Mouse (Mus musculus) hindbrain, postnatal 0 days (tissue): Measurements from ENCODE around the gene Slc30a10. TPM values are rescaled to one million over a fixed set of nuclear protein-coding genes. Genes with fewer than 3 reads are reported as not detected.

ENCODE experiments used
- ATAC-seq: fragments of 200-750 bp; cut with Nextera tagmentation; 2 replicates; pipeline ENCODE4 v1.8.0; 2017; ENCODE audit warnings: mild to moderate bottlenecking, moderate TSS enrichment, moderate library complexity
- DNase-seq: peaks from one replicate; pipeline ENCODE4 v3.0.0-alpha.2; 2015; ENCODE audit warnings: low spot score
- H3K27ac ChIP-seq: fragments of 300-500 bp; sonication (generic); 2 replicates; pipeline ENCODE4 v1.5.1; 2014; ENCODE audit warnings: mild to moderate bottlenecking
- H3K27me3 ChIP-seq: fragments of 300-500 bp; sonication (generic); 2 replicates; pipeline ENCODE4 v1.6.1; 2014; ENCODE audit warnings: low read length, mixed read lengths; ENCODE audit not compliant: insufficient read depth
- H3K36me3 ChIP-seq: fragments of 300-500 bp; sonication (generic); 2 replicates; pipeline ENCODE4 v1.6.1; 2014; ENCODE audit warnings: low read length, mixed read lengths; ENCODE audit not compliant: insufficient read depth
- H3K4me1 ChIP-seq: fragments of 300-500 bp; sonication (generic); 2 replicates; pipeline ENCODE4 v1.6.1; 2014; ENCODE audit warnings: antibody characterized with exemption, low read length, mixed read lengths; ENCODE audit not compliant: insufficient read depth
- H3K4me2 ChIP-seq: fragments of 300-500 bp; sonication (generic); 2 replicates; pipeline ENCODE4 v1.6.1; 2014; ENCODE audit warnings: low read depth, mild to moderate bottlenecking, low read length, moderate library complexity, mixed read lengths
- H3K4me3 ChIP-seq: fragments of 300-500 bp; sonication (generic); 2 replicates; pipeline ENCODE4 v1.5.1; 2014; ENCODE audit warnings: low read length
- H3K9ac ChIP-seq: fragments of 300-500 bp; sonication (generic); replicated peaks from 2 replicates; pipeline ENCODE4 v1.6.1; 2014; ENCODE audit warnings: mild to moderate bottlenecking, low read length, moderate library complexity, mixed read lengths
- H3K9me3 ChIP-seq: fragments of 300-500 bp; sonication (generic); 2 replicates; pipeline ENCODE4 v1.6.1; 2016; ENCODE audit warnings: low read length, mixed read lengths
- CTCF ChIP-seq: IDR thresholded peaks from 2 replicates; pipeline ENCODE4 v1.5.1; 2016; ENCODE audit warnings: antibody characterized with exemption, control low read depth, low read depth
- WGBS: fragments of 180-500 bp; shearing (Covaris S2); extraction: QIAGEN DNeasy Blood & Tissue Kit; methylation state at CpG from one replicate; pipeline ENCODE4 v1.1.7; 2014; 5-methylcytosine and 5-hydroxymethylcytosine counted together
- polyA plus RNA-seq: library from polyadenylated mRNA; unstranded; fragments of >200 nt; fragmentation: Nextera tagmentation; extraction: Ambion mirVana; gene quantifications from 2 replicates; pipeline ENCODE4 v1.2.1, GENCODE M21; 2015
- total RNA-seq: library from RNA; depleted of rRNA; stranded (reverse); fragments of >200 nt; gene quantifications from 2 replicates; pipeline ENCODE4 v1.2.3, GENCODE M21; 2014

Slc30a10 gene
- total and polyA plus RNA-seq, 2 experiments from 2014 or later, result 8.1 to 22.4 TPM

GRCm38 (mm10) chr1:185490603-185491002 is 36.0 kb downstream of the Slc30a10 start:
- Histone ChIP-seq H3K27me3 (no peaks in the 10 kb centered on the region), H3K4me3 (no peak overlapping the region), H3K9me3 (no peaks in the 10 kb centered on the region), H3K27ac (no peak overlapping the region), H3K36me3 (no peaks in the 10 kb centered on the region), H3K4me2 (no peak overlapping the region), H3K9ac (no peak overlapping the region), H3K4me1 (no peaks in the 10 kb centered on the region)
- ATAC-seq (no peak), DNase-seq (no peak)
- TF ChIP-seq CTCF, result no peak
- 63% methylated on average over 2 of the region's 2 CpGs for WGBS

GRCm38 (mm10) chr1:185493439-185494034 is 38.9 kb downstream of the Slc30a10 start:
- no peaks in the 10 kb centered on the region for H3K9me3 ChIP-seq
- H3K36me3 ChIP-seq, result no peaks in the 10 kb centered on the region
- H3K27me3 ChIP-seq, result no peaks in the 10 kb centered on the region
- H3K9ac ChIP-seq, result no peak overlapping the region
- WGBS, result 24% methylated on average over 4 of the region's 4 CpGs
- ATAC-seq (peak; percentile 97), DNase-seq (peak; percentile 73)
- H3K27ac ChIP-seq, result peak overlapping the region; percentile 80
- H3K4me1 ChIP-seq, result peaks cover 4% of the 10 kb centered on the region; the same call in 1 of the 2 replicates
- TF ChIP-seq CTCF, result no peak
- no peak overlapping the region for H3K4me2 ChIP-seq
- no peak overlapping the region for H3K4me3 ChIP-seq

- Histone ChIP-seq H3K27me3 (no peaks in the 10 kb centered on the region), H3K36me3 (no peaks in the 10 kb centered on the region), H3K9me3 (no peaks in the 10 kb centered on the region), H3K27ac (peak overlapping the region; percentile 56), H3K4me1 (peaks cover 4% of the 10 kb centered on the region; the same call in 1 of the 2 replicates), H3K9ac (no peak overlapping the region), H3K4me3 (no peak overlapping the region), H3K4me2 (peak overlapping the region; percentile 8; the same call in 1 of the 2 replicates)
- no peak for TF ChIP-seq CTCF
- WGBS, result 41% methylated on average over 14 of the region's 14 CpGs
- ATAC-seq (no peak), DNase-seq (peak; percentile 53)
These were observed 42.3 kb downstream of the Slc30a10 start for GRCm38 (mm10) chr1:185496791-185497460.

GRCm38 (mm10) chr1:185500602-185501001 is 46.0 kb downstream of the Slc30a10 start:
- Histone ChIP-seq H3K9ac (no peak overlapping the region), H3K4me1 (peaks cover 4% of the 10 kb centered on the region; the same call in 1 of the 2 replicates), H3K9me3 (no peaks in the 10 kb centered on the region), H3K36me3 (no peaks in the 10 kb centered on the region), H3K4me2 (no peak overlapping the region), H3K27me3 (no peaks in the 10 kb centered on the region), H3K4me3 (no peak overlapping the region), H3K27ac (no peak overlapping the region)
- DNase-seq, result peak; percentile 31
- no peak for ATAC-seq
- TF ChIP-seq CTCF, result no peak
- 57% methylated on average over 7 of the region's 7 CpGs for WGBS

- Histone ChIP-seq H3K4me1 (peaks cover 3% of the 10 kb centered on the region; the same call in 1 of the 2 replicates), H3K9ac (no peak overlapping the region), H3K36me3 (no peaks in the 10 kb centered on the region), H3K27me3 (no peaks in the 10 kb centered on the region), H3K4me3 (no peak overlapping the region), H3K27ac (no peak overlapping the region), H3K4me2 (no peak overlapping the region), H3K9me3 (no peaks in the 10 kb centered on the region)
- WGBS, result 31% methylated on average over 10 of the region's 10 CpGs
- DNase-seq (peak; percentile 87), ATAC-seq (no peak)
- TF ChIP-seq CTCF, result peak; percentile 82
These were observed 47.2 kb downstream of the Slc30a10 start for GRCm38 (mm10) chr1:185501801-185502340.

GRCm38 (mm10) chr1:185502550-185502949 is 47.9 kb downstream of the Slc30a10 start:
- ATAC-seq, result no peak
- Histone ChIP-seq H3K9ac (no peak overlapping the region), H3K36me3 (no peaks in the 10 kb centered on the region), H3K27ac (no peak overlapping the region), H3K27me3 (no peaks in the 10 kb centered on the region), H3K9me3 (no peaks in the 10 kb centered on the region), H3K4me1 (no peaks in the 10 kb centered on the region), H3K4me2 (no peak overlapping the region), H3K4me3 (no peak overlapping the region)
- WGBS, result 67% methylated on average over 6 of the region's 6 CpGs
- no peak for DNase-seq
- no peak for TF ChIP-seq CTCF
